Mouse (Mus musculus) layer of hippocampus, adult 11-12 months (tissue): ENCODE measurements at regions not wholly inside any gene's neighbourhood (a gene's known extent, or its start where the extent isn't known, plus 50 kb on each side); places are given as distances from the start of the nearest gene placed in this dataset.

Experiments
- DNase-seq: peaks from one replicate; pipeline ENCODE4 v3.0.0; 2022; ENCODE audit warnings: low spot score

DNA sequence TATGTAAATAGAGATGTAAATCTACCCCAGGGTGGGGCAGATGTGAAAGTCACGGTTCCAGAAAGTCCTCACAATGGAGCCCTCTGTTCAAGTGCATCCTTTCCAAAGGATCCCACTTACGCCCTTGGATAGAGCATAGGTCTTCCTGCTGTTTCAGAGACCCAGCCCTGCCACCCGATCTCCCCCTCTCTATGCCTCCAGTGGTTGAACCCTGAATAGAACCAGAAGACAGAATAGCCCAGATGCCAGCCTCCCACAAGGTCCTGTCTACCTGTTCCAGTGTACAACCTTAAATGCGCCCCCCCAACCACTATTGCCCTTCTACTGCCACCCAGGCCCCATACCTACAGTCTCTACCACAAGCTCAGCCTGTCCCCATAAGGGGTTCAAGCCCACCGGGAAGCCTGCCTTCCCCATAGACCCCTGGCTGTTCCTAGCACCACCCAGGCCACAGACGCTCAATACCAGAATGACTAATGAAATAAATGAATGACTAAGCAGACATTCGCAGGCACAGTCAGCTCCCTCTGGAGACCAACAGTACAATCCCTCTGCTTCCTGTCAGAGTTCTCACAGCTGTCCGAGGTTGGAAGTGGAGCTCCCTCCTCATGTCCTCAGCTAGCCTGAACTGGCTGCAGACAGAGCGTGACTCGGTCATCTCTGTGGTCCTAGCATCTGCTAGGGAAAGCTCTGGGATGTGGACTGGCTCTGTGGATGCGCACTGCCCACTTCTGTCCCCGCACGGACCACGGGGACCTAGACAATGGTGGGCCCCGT is 133.4 kb upstream of the 1600014C23Rik start:
- no peak for DNase-seq

DNA sequence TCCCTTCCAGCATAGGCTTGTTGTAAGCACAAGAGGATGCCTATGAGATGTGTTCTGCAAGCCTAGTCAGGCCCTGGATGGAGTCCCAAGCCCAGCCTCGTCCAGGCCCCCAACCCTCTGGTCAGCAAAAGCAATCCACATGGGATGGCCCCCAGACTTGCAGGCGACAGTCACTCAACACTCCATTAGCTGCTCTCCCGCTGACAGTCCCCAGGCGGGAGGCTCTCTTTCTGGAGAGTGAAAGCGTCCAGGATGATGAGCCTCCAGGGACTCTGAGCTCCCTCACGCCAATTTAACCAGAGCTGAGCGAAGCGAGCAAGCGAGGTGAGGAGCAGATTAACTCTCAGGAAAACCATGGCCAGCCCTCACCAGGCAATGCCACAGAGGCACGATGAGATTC is 132.7 kb upstream of the 1600014C23Rik start:
- DNase-seq = no peak

DNA sequence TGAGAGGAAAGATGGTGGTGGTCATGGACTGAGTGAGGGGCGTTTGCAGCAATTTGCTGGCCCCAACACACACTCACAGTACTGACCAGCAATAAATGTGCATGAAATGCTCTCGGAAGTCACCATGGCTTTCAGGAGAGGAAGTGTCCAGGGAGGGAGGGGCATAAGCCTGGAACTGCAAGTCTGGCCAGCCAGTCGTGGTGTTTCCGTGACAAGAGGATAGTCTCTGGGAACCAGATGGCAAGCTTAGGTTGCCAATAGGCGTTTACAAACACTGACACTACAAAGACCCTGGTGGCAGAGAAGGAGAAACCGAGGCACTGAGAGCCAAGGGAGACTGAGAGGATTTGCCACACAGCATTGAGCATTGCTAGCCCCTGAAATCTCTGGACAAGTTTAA is 132.3 kb upstream of the 1600014C23Rik start:
- no peak for DNase-seq

DNA sequence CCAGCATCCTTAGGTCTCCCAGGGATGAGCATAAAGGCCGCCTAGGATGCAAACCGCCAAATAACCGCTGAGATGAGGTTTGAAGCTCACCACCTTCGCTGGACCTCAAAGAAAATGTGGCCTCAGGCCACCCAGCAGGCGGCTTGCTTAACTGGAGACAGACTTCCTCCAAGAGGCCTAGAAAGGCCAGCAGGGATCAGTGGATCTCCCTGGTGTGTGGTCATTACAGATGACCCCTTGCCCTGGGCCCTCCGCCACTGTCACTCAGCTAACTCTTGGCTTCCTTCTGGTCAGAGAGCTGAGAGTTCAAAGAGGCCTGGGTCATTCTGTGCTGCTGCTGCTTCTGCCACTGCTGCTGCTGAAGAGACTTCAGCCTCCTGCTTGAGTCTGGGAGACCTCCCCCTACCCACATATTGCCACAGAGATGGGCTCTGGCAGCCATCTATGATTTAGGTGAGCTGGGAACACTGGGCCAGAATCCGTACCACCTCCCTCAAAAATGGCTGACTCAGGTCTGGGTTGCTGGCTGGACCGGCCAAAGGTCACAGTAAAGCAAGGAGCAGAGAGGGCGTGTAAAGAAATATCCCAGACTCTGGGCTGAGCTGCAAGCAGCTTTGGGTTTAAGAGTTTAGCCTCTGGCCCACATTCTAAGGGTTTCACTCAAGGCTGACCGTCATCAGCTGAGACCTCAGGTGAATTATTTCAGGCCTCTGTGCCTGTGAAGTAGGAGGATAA is 130.0 kb upstream of the 1600014C23Rik start:
- DNase-seq = no peak

- DNase-seq = no peak
These were observed 129.4 kb upstream of the 1600014C23Rik start for GRCm38 (mm10) chr17:45863031-45863430.

- no peak for DNase-seq
These were observed 125.8 kb upstream of the 1600014C23Rik start for GRCm38 (mm10) chr17:45859441-45859840.

- DNase-seq = no peak
These were observed 120.4 kb upstream of the 1600014C23Rik start for GRCm38 (mm10) chr17:45853931-45854653.

- DNase-seq = no peak
These were observed 118.8 kb upstream of the 1600014C23Rik start for GRCm38 (mm10) chr17:45852402-45852801.

- DNase-seq = no peak
These were observed 118.2 kb upstream of the 1600014C23Rik start for GRCm38 (mm10) chr17:45851723-45852396.

GRCm38 (mm10) chr17:45850976-45851375 is 117.3 kb upstream of the 1600014C23Rik start:
- no peak for DNase-seq

DNA sequence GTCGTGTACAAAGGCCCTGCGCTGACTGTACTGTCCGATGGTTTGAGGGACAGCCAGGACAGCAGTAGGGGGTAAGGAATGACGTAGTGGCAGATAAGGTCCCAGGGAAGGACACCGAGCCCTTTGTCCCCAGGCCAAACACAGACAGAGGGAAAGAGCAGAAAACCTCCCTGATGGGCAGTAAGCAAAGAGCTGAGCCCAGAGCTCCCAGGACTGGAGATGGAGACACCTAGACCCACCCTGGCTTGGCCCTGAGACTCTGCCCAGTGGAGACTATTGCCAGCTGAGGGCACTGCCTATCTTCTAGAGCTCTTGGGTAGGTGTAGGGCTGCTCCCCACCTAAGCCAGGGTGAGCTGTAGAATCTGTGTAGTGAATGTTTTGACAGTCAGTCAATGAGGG is 116.5 kb upstream of the 1600014C23Rik start:
- no peak for DNase-seq

- DNase-seq = peak; percentile 11
These were observed 115.0 kb upstream of the 1600014C23Rik start for GRCm38 (mm10) chr17:45848605-45849004.

DNA sequence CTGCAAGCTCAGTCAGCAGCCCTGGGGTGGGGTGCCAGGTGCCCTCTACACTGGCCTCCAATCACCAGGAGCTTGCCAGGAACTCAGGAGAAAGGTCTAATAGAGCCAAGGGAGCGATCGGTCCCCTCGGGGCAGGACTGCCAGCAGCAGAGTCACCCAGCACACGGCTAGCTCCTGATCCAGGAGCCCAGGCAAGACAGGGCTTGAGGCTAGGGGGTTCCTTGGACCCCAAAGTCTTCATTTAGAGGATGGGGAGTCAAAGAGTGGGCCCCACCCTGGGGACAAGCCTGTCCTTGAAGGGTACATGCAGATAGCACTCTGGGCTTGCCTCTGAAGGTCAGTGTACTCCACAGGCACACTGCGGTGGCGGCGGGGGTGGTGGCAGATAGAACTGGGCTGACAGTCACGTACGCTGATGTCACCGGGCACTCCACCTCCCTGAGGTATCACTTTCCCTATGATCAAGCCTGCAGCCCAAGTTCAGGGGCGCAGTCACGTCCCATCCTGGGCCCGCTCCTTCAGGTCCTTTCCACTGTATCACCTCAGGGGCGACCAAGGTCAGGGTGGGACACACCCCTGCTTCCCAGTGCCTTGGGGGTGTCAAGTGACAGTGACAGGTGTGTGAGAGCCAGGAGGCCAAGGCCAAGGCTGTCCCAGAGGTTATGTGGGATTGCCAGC is 114.2 kb upstream of the 1600014C23Rik start:
- no peak for DNase-seq

DNA sequence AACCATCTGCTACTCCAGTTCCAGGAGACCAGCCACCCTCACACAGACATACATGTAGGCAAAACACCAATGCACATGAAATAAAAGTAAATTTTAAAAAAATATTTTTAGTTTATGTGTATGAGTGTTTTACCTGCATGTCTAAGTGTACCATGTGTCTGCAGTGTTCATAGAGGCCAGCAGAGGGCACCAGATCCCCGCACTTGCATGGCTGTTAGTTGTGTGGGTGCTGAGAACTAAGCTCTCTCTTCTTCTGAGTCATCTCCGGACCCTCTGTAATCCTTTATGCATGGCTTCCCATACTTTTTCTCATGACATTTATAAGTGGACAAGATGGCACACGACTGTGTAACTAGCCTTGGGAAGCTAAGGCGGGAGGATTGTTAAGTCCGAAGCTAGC is 112.2 kb upstream of the 1600014C23Rik start:
- no peak for DNase-seq

- DNase-seq = no peak
These were observed 103.1 kb upstream of the 1600014C23Rik start for GRCm38 (mm10) chr17:45836731-45837130.

- no peak for DNase-seq
These were observed 102.6 kb upstream of the 1600014C23Rik start for GRCm38 (mm10) chr17:45836253-45836652.

- no peak for DNase-seq
These were observed 101.0 kb upstream of the 1600014C23Rik start for GRCm38 (mm10) chr17:45834518-45835071.

DNA sequence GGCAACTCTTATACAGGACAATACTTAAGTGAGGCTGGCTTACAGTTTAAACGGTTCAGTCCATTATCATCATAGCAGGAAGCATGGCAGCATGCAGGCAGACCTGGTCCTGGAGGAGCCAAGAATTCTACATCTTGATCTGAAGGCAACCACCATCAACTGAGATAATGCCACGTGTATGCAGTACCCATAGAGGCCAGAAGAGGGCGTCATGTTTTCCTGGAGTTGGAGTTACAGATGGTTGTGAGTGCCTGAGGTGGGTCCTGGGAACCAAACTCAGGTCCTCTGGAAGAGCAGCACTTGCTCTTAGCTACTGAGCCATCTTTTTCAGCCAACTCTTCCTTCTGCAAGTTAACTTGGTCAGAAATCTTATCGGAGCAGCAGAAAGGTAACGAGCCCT is 96.7 kb upstream of the 1600014C23Rik start:
- DNase-seq = no peak

DNA sequence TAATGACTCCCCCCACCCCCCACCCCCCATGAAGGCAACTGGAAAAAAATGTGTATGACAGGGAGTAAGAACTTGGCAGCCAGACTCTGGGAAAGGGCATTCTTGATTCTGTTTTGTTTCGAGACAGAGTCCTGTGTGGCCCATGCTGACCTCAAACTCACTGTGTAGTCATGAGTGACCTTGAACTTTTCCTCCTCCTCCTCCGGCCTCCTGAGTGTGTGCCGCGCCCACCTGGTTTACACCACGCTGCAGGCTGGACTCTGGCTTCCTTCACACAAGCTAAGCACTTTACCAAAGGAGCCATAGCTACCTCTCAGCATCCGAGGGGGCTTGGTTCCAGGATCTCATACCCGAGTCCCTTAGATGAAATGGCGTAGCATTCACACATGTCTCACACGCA is 95.9 kb upstream of the 1600014C23Rik start:
- DNase-seq = no peak

DNA sequence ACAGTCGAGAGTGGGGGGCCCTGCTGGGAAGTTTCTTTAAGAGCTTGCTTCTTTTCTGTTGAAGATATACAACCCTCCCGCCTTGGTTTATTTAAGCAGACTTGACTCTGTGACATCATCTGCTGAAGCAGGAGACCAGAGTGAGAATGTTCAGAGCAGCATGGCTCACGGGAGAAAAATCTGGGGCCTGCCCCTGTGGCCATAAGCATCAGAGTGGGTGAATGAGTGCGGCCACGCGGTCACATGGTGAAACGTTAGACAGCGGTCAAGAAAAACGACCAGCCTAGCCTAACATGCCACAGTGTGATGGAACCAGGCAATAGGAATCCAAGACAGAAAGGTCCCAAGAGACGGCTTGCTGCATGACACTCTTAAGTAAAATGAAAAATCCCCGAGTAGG is 95.2 kb upstream of the 1600014C23Rik start:
- no peak for DNase-seq

- DNase-seq = no peak
These were observed 94.7 kb upstream of the 1600014C23Rik start for GRCm38 (mm10) chr17:45828284-45828824.
